Mouse (Mus musculus) MEL-GATA-1-ER (cell line): ENCODE measurements around the gene Sun1.

Source experiments
- DNase-seq: peaks from one replicate; pipeline ENCODE4 v3.0.0-alpha.2; 2012; ENCODE audit warnings: low read depth; ENCODE audit errors: extremely low read depth

Sun1 gene

DNA sequence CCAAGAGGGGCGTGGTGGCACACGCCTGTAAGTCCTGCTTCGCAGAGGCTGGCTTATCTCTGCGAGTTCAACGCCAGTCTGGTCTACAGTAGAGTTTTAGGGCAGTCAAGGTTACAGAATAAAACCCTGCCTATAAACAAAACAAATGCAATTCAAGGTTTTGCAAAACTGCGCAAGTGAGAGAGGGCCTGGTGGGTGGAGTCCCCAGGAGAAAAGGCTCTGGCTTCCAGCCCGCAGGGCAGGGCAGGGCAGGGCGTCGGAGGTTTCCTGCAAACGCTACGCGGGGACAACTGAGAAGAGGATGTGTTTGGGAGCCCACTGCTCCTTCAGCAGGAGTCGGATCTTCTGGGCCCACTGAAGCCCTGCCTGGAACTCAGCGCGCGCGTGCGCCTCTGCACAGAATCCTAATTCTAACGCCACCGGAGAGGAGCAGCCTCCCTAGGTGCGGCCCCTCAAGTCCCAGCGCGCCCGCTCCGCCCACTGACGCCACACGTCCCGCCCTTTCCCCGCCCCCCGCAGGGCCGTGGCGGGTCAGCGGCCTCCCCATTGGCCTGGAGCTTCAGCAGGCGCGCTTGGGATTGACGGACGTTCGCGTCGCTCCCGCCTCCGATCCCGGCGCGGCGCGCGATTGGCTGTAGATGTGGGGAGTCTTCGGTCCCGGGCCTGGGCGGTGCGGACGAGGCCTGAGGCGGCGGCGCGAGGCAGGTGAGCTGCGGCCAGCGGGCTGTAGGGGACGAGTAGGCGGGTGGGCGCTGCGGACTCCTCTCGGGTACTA, at the start of gene Sun1:
Gene Sun1, plus strand, starts transcription at position 643 of the 775 bp plus-strand sequence.
- DNase-seq = peak; percentile 85

GRCm38 (mm10) chr5:139160899-139161298, 39.5 kb upstream of the Sun1 start:
- no peak for DNase-seq

DNA sequence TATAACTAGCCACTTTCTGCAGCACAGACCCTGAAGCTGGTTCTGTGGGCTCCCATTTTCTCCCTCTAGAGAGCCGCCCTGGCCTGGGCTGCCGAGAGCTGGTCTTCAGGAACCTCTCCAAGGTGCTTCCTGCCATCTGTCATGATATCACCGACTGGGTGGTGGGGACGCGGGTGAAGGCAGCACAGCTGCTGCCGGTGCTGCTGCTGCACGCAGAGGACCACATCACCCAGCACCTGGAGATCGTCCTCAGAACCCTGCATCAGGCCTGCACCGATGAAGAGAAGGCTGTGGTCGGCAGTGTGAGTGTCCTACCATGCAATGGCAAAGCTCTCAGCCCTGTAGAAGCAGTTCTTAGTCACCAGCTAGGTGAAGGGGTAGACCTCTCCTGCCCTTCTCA, 38.8 kb upstream of the Sun1 start:
- DNase-seq = no peak

- peak; percentile 70 for DNase-seq
Measured at GRCm38 (mm10) chr5:139166781-139167361, 33.6 kb upstream of the Sun1 start.

GRCm38 (mm10) chr5:139167548-139167947, 32.9 kb upstream of the Sun1 start:
- no peak for DNase-seq

GRCm38 (mm10) chr5:139171929-139172328, 28.5 kb upstream of the Sun1 start:
- DNase-seq = no peak

GRCm38 (mm10) chr5:139174141-139174540, 26.3 kb upstream of the Sun1 start:
- DNase-seq = no peak

DNA sequence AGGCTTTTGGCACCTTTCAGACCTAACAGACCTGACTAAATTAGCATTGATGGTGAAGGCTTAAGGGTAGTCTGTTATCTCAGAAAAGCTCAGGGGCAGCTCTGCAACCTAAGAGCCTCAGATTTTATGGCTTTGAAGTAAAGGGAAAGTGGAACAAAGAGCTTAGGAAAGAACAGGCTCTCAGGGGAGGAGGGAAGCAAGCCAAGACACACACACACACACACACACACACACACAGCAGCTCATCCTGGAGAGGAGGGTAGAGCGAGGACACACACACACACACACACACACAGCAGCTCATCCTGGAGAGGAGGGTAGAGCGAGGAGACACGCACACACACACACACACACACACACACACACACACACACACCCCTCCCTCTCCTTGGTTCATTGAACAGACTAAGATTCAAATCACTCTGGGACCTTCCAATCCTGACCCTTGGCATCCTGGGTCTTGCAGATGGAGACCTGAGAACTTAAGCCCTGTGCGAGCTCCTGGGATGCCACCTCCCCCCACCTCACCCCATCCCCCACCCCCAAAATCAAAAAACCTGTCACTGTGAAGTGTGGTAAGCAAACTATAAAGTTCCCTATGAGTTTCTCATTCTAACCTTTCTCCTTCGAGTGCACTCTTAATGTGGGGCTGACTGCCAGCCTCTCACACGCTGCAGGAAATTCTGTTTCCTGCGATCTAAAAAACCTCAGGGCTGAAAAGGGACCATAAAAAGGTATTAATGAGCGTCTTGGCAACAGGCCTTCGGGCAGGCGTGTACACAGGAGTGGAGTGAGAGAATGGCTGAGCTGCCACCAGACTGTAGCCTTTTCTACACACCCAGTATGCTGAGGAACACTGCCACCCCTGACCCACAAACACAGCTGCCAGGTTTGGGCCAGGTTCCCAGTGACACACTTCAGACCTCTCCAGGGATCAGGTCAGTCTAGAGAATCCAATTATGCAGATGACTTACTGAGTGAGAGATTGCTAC, 25.6 kb upstream of the Sun1 start:
- DNase-seq = no peak

GRCm38 (mm10) chr5:139178895-139179631, 21.4 kb upstream of the Sun1 start:
- DNase-seq = no peak

GRCm38 (mm10) chr5:139183131-139183530, 17.3 kb upstream of the Sun1 start:
- no peak for DNase-seq

GRCm38 (mm10) chr5:139183601-139184000, 16.8 kb upstream of the Sun1 start:
- no peak for DNase-seq

DNA sequence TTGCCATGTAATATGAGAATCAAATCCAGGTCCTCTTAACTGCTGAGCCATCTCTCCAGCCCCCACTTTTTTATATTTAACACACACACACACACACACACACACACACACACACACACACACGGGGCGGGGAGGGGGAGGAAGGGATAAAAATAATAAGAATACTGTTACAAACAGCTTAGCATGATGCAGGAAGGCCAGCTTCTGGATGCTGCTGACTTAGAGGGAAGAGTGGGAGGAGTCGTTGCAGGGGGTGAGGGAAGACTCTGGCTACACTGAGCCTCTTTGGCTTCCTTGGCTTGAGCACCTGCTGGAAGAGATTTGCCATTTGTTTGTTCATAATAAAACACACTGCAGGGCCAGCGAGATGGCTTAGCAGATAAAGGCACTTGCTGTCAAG, 15.5 kb upstream of the Sun1 start:
- no peak for DNase-seq

- no peak for DNase-seq
Measured at GRCm38 (mm10) chr5:139189726-139190125, 10.7 kb upstream of the Sun1 start.

GRCm38 (mm10) chr5:139190958-139191357, 9.5 kb upstream of the Sun1 start:
- no peak for DNase-seq

GRCm38 (mm10) chr5:139198779-139199178, 1.7 kb upstream of the Sun1 start:
- peak; percentile 35 for DNase-seq

DNA sequence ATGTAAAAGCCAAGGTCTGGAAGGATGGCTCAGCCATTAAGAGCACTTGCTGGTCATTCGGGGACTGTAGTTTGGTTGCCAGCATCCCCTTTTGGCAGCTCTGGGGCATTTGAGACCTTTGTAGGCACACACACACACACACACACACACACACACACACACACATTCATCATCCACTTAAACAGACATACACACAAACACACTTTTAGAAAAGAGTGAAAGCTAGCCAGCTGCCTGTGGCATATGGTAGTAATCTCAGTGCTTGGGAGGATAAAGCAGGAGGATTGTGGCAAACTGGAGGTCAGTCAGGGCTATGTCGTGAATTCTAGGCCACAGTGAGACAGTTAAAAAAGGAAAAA, 822 bp upstream of the Sun1 start:
- no peak for DNase-seq

GRCm38 (mm10) chr5:139200770-139201569, 533 bp downstream of the Sun1 start:
- DNase-seq = peak; percentile 15

- DNase-seq = no peak
Measured at GRCm38 (mm10) chr5:139202127-139202526, 1.7 kb downstream of the Sun1 start.

GRCm38 (mm10) chr5:139203312-139203711, 2.9 kb downstream of the Sun1 start:
- no peak for DNase-seq

- DNase-seq = no peak
Measured at GRCm38 (mm10) chr5:139206081-139206480, 5.6 kb downstream of the Sun1 start.
